Mouse (Mus musculus): ENCODE data around the gene Olfr1467. TPM values are rescaled to one million over a fixed set of nuclear protein-coding genes. Genes with fewer than 3 reads are reported as not detected.

Gene Olfr1467
- polyA plus RNA-seq (2014; fragmentation: Nextera tagmentation; extraction: Ambion mirVana), result not detected in 2 replicates

- no peak for ATAC-seq (ENCODE audit: low FRiP score, low TSS enrichment)
- Histone ChIP-seq H3K4me2 (ENCODE audit: low read length) (no peak within 1 kb of the TSS), H3K27me3 (ENCODE audit: control insufficient read depth, insufficient read depth, low read length) (no peaks in the 10 kb centered on the region), H3K9ac (replicated peaks; ENCODE audit: low read length) (no peak within 1 kb of the TSS), H3K36me3 (ENCODE audit: control insufficient read depth, insufficient read depth, low read length) (no peaks in the 10 kb centered on the region), H3K9me3 (ENCODE audit: control insufficient read depth, low read length) (peaks cover 17% of the 10 kb centered on the region), H3K27ac (replicated peaks; ENCODE audit: low read depth, low read length) (no peak within 1 kb of the TSS), H3K4me1 (ENCODE audit: control insufficient read depth, insufficient read depth, low read length) (no peaks in the 10 kb centered on the region), H3K4me3 (replicated peaks; ENCODE audit: low read depth, low read length) (no peak within 1 kb of the TSS)
- 67% methylated on average over 2 of the region's 2 CpGs for whole genome bisulfite sequencing
- no peak for DNase-seq
Observed at GRCm38 (mm10) chr19:13361936-13362335, at the start of gene Olfr1467. Gene Olfr1467 (plus strand): TSS chr19:13362236.

- no peak within 1 kb of the TSS for H3K4me3 ChIP-seq (replicated peaks; ENCODE audit: low read depth, low read length)
- H3K9ac ChIP-seq (replicated peaks; ENCODE audit: low read length), result no peak within 1 kb of the TSS
- no peak within 1 kb of the TSS for H3K4me2 ChIP-seq (ENCODE audit: low read length)
- no peaks in the 10 kb centered on the region for H3K36me3 ChIP-seq (ENCODE audit: control insufficient read depth, insufficient read depth, low read length)
- no peaks in the 10 kb centered on the region for H3K4me1 ChIP-seq (ENCODE audit: control insufficient read depth, insufficient read depth, low read length)
- ATAC-seq (ENCODE audit: low FRiP score, low TSS enrichment) (no peak), DNase-seq (no peak)
- peaks cover 11% of the 10 kb centered on the region; the same call in 1 of the 2 replicates for H3K9me3 ChIP-seq (ENCODE audit: control insufficient read depth, low read length)
- H3K27ac ChIP-seq (replicated peaks; ENCODE audit: low read depth, low read length), result no peak within 1 kb of the TSS
- H3K27me3 ChIP-seq (ENCODE audit: control insufficient read depth, insufficient read depth, low read length), result no peaks in the 10 kb centered on the region
Observed at GRCm38 (mm10) chr19:13315441-13315840, 46.6 kb upstream of the Olfr1467 start, which contains the start of gene Olfr1465. Gene Olfr1465 (minus strand): TSS chr19:13315541.

GRCm38 (mm10) chr19:13338562-13338961, 23.5 kb upstream of the Olfr1467 start, which contains the start of gene Olfr1466:
Gene Olfr1466 (plus strand): TSS chr19:13338862.
- Histone ChIP-seq H3K9ac (replicated peaks; ENCODE audit: low read length) (no peak within 1 kb of the TSS), H3K9me3 (ENCODE audit: control insufficient read depth, low read length) (peaks cover 16% of the 10 kb centered on the region), H3K4me3 (replicated peaks; ENCODE audit: low read depth, low read length) (no peak within 1 kb of the TSS), H3K36me3 (ENCODE audit: control insufficient read depth, insufficient read depth, low read length) (no peaks in the 10 kb centered on the region), H3K27ac (replicated peaks; ENCODE audit: low read depth, low read length) (no peak within 1 kb of the TSS), H3K27me3 (ENCODE audit: control insufficient read depth, insufficient read depth, low read length) (no peaks in the 10 kb centered on the region), H3K4me1 (ENCODE audit: control insufficient read depth, insufficient read depth, low read length) (no peaks in the 10 kb centered on the region), H3K4me2 (ENCODE audit: low read length) (no peak within 1 kb of the TSS)
- ATAC-seq (ENCODE audit: low FRiP score, low TSS enrichment) (no peak), DNase-seq (no peak)
- WGBS, result 91% methylated on average over 2 of the region's 2 CpGs

- ATAC-seq (ENCODE audit: low FRiP score, low TSS enrichment) (no peak), DNase-seq (no peak)
- Histone ChIP-seq H3K4me1 (ENCODE audit: control insufficient read depth, insufficient read depth, low read length) (no peaks in the 10 kb centered on the region), H3K9me3 (ENCODE audit: control insufficient read depth, low read length) (peaks cover 6% of the 10 kb centered on the region; the same call in 1 of the 2 replicates), H3K27ac (replicated peaks; ENCODE audit: low read depth, low read length) (no peak within 1 kb of the TSS), H3K36me3 (ENCODE audit: control insufficient read depth, insufficient read depth, low read length) (no peaks in the 10 kb centered on the region), H3K27me3 (ENCODE audit: control insufficient read depth, insufficient read depth, low read length) (no peaks in the 10 kb centered on the region), H3K9ac (replicated peaks; ENCODE audit: low read length) (no peak within 1 kb of the TSS), H3K4me3 (replicated peaks; ENCODE audit: low read depth, low read length) (no peak within 1 kb of the TSS), H3K4me2 (ENCODE audit: low read length) (no peak within 1 kb of the TSS)
- 76% methylated on average over 2 of the region's 2 CpGs for WGBS
Observed at GRCm38 (mm10) chr19:13407549-13407948, 45.5 kb downstream of the Olfr1467 start, which contains the start of gene Olfr1469. Gene Olfr1469 (plus strand): TSS chr19:13407849.

Other genes with a start within 250 kb of the Olfr1467 start
- not detected in 2 replicates for gene Olfr1459, start 212.7 kb upstream of the Olfr1467 start, polyA plus RNA-seq (2014; fragmentation: Nextera tagmentation; extraction: Ambion mirVana)
- gene Olfr1461, start 199.2 kb upstream of the Olfr1467 start, polyA plus RNA-seq (2014; fragmentation: Nextera tagmentation; extraction: Ambion mirVana), result not detected in 2 replicates
- gene Olfr1462, start 176.5 kb upstream of the Olfr1467 start, polyA plus RNA-seq (2014; fragmentation: Nextera tagmentation; extraction: Ambion mirVana), result not detected in 2 replicates
- gene Olfr1463, start 130.9 kb upstream of the Olfr1467 start, polyA plus RNA-seq (2014; fragmentation: Nextera tagmentation; extraction: Ambion mirVana), result not detected in 2 replicates
- gene Olfr1465, start 46.7 kb upstream of the Olfr1467 start, polyA plus RNA-seq (2014; fragmentation: Nextera tagmentation; extraction: Ambion mirVana), result not detected in 2 replicates
- not detected in 2 replicates for gene Olfr1466, start 23.4 kb upstream of the Olfr1467 start, polyA plus RNA-seq (2014; fragmentation: Nextera tagmentation; extraction: Ambion mirVana)
- not detected in 2 replicates for gene Olfr1469, start 45.6 kb downstream of the Olfr1467 start, polyA plus RNA-seq (2014; fragmentation: Nextera tagmentation; extraction: Ambion mirVana)
- not detected in 2 replicates for gene Olfr1471, start 81.2 kb downstream of the Olfr1467 start, polyA plus RNA-seq (2014; fragmentation: Nextera tagmentation; extraction: Ambion mirVana)
- gene Olfr1472, start 93.8 kb downstream of the Olfr1467 start, polyA plus RNA-seq (2014; fragmentation: Nextera tagmentation; extraction: Ambion mirVana), result not detected in 2 replicates
- gene Olfr1474, start 107.3 kb downstream of the Olfr1467 start, polyA plus RNA-seq (2014; fragmentation: Nextera tagmentation; extraction: Ambion mirVana), result not detected in 2 replicates
- gene Olfr1475, start 118.0 kb downstream of the Olfr1467 start, polyA plus RNA-seq (2014; fragmentation: Nextera tagmentation; extraction: Ambion mirVana), result not detected in 2 replicates
- not detected in 2 replicates for gene Olfr1477, start 138.3 kb downstream of the Olfr1467 start, polyA plus RNA-seq (2014; fragmentation: Nextera tagmentation; extraction: Ambion mirVana)
- gene Olfr1480, start 165.7 kb downstream of the Olfr1467 start, polyA plus RNA-seq (2014; fragmentation: Nextera tagmentation; extraction: Ambion mirVana), result not detected in 2 replicates
- not detected in 2 replicates for gene Olfr1484, start 221.3 kb downstream of the Olfr1467 start, polyA plus RNA-seq (2014; fragmentation: Nextera tagmentation; extraction: Ambion mirVana)